Mouse (Mus musculus): ENCODE measurements around the gene Dffa. TPM values are rescaled to one million over a fixed set of nuclear protein-coding genes. Genes with fewer than 3 reads are reported as not detected.
A peak's percentile ranks its signal among the peaks of the same experiment; 100 is the strongest.
"Not testable (repeated sequence)": the region's sequence is repeated elsewhere in the genome, so short reads cannot be mapped to it uniquely, and the experiment has no call there.

Gene Dffa
- total RNA-seq, 1 experiment from 2014 or later: 10.0 TPM

DNA sequence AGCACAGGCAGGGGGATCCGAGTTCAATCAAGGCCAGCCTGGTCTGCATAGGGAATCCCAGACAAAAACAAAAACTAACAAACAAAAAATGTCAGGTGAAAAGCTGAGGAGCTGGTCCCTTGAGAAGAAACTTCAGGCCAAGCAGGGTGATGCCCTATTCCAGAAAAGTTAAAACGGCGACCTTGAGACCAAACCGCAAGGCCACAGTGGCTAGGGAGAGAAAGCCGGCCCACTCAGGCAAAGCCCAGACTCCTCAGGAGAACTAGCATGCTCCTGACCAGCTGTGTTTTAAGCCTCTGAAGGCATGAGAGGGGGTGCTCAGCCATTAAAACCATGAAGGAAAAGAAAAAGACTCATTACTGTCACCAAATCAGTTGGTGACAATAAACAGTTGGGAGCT, 18.6 kb upstream of the Dffa start:
- ATAC-seq (replicated peaks; ENCODE audit: insufficient number of reproducible peaks, low FRiP score, low TSS enrichment, poor library complexity, severe bottlenecking): no peak

DNA sequence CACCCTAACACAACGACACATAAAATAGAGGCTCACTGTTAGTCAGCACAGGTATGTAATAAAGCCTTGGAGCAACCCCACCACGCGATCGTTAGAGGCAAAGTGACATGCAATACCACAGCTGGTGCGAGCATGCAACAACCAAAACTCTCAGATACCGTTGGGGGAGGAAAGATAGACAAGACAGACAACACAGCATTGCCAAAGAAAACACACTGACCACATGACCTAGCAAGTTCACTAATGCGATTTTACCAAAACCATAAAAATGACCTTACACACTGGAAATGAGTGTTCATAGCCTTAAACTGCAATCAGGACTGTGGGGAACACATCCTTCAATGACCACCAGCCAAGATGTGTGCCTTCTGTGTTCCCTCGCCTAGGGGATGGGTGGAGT, 12.6 kb upstream of the Dffa start:
- no peak for ATAC-seq (replicated peaks; ENCODE audit: insufficient number of reproducible peaks, low FRiP score, low TSS enrichment, poor library complexity, severe bottlenecking)

DNA sequence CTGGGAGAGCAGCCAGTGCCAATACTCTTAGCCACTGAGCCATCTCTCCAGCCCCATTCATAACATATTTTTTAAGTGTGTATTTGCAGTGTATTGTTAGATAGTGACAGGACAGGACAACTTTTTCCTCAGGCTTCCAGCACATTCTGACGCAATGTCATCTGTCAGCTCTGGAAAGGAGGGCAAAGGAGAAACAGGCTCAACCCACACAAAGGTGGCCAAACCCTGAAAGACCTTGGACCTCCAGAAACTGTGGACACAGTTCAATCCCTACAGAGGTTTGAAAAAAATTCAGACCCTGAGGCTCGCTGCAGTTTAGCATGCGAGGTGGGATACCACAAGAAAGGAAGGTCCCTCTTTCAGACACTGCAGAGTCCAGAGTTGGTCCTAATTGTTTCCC, 6.0 kb upstream of the Dffa start:
- ATAC-seq (replicated peaks; ENCODE audit: insufficient number of reproducible peaks, low FRiP score, low TSS enrichment, poor library complexity, severe bottlenecking): no peak

DNA sequence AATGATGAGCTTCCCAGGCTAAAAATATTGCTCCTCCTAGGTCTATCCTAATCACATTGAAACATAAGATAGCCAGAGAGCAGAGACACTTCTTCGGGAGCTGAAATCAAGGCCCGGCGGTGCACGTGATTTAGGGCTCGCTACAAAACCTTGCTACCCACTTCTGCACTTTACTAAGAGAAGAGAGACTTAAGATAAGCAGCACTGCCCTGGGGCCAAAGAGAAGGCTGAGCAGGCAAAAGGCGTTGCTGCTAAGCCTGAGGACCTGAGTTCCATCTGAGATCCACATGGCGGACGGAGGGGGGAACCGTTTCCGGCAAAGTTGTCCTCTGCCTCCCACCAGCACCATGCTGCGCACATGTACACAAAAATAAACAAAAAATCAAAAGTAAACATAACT, 5.4 kb upstream of the Dffa start:
- no peak for ATAC-seq (replicated peaks; ENCODE audit: insufficient number of reproducible peaks, low FRiP score, low TSS enrichment, poor library complexity, severe bottlenecking)

DNA sequence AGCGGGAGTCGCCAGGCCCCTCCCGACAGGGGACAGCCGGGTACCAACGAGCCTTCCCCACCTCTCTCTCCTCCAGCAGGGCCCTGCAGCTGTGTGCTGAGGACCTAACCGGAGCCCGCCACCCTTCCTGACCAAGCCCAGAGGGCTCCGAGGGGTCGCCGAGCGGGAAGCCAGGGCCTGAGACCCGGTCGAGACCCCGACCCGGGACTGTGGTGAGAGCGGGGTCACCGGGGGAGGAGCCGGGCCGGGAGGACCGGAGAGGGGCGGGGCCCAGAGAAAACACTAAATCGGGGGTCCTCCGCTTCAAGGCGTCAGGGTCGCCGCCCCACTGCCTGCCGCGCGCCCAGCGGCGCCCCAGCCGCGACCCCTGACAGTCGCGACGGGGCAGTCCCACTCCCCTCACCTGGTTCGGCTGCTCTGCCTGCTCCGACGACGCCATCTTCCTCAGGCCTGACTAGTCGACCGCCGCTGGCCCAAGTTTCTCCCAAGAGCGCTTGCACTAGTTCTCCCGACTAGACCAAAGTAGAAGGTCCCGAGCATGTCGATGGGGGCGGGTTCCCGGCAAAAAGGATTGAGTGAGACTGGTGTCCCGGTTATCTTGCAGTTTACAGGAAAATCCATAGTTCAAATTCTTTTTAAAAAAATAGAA, 4.5 kb upstream of the Dffa start, which contains the start of gene Pex14:
Pex14 (minus strand) TSS at position 508 of the 649 bp plus-strand sequence.
- ATAC-seq (replicated peaks; ENCODE audit: insufficient number of reproducible peaks, low FRiP score, low TSS enrichment, poor library complexity, severe bottlenecking): peak; percentile 93

DNA sequence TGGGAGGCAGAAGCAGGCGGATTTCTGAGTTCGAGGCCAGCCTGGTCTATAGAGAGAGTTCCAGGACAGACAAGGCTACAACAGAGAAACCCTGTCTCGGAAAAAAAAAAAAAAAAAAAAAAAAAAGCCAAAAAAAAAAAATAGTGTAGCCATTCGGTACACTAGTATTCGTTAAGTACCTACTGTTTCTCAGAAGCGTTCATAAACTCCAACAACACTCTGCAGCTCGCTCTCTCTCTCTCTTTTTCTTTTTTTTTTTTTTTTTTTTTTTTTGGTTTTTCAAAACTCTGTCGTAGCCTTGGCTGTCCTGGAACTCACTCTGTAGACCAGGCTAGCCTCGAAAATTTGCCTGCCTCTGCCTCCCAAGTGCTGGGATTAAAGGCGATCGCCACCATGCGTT, 3.5 kb upstream of the Dffa start:
- not testable (repeated sequence) for ATAC-seq (replicated peaks; ENCODE audit: insufficient number of reproducible peaks, low FRiP score, low TSS enrichment, poor library complexity, severe bottlenecking)

DNA sequence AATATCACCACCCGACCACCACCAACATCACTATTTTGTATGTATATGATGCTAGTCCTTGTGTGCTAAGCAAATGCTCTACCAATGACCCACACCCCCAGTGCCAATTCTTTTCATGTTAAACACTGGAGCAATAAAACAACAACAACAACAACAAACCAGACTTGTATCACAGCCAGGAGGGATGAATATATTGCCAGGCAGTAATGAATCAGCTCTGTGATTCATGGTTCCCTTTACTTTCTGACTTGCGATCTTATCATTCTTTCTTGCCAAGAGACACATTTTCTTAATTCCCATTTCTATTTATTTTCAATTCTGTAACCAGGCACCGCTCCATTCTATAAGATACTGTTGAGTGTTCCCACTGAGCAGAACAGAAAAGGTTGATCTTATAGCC, 2.5 kb upstream of the Dffa start:
- no peak for ATAC-seq (replicated peaks; ENCODE audit: insufficient number of reproducible peaks, low FRiP score, low TSS enrichment, poor library complexity, severe bottlenecking)

DNA sequence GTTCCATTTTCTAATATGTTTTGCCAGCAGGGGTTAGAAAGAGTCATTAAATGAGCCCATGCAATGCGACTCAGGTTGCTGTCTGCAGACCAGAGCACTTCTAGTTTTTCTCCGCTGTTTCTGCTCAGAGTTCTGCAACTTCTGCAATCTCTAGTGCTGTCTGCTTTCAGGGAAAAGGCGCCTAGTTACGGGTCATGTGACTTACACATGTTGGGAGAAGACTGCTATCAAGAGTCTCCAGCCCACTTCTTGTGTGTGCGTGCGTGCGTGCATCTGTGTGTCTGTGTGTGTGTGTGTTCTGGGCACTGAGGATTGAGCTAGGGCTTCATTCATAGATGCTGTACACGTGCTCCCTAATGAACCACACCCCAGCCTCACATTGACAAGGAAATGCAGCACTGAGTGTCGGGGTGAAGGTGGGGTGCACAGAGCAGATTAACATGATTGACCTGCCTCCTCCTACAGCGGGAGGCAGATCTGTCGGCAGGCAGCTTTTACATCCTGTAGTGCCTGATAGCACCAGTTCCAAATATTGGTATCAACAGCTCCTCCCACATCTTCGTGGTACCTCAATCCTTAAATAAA, 16.1 kb downstream of the Dffa start:
- ATAC-seq (replicated peaks; ENCODE audit: insufficient number of reproducible peaks, low FRiP score, low TSS enrichment, poor library complexity, severe bottlenecking): not testable (repeated sequence)

DNA sequence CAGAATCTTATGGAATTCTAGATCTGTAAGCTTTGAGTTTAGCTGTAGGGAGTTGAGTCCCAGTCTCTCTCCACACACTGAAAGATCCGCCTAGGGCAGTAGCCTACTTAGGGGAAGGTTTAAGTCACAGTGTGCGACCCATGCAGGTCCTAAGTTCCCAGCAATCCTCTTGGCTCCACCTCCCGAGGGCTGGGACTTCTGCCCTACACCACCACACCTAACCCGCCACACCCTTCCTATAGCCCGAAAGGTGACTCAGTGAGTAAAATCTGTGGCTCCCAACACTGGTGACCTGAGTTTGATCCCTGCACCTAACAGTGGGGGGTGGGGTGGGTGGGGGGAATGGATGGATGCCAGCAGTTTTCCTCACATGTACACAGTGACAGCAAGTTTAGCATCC, 19.5 kb downstream of the Dffa start:
- no peak for ATAC-seq (replicated peaks; ENCODE audit: insufficient number of reproducible peaks, low FRiP score, low TSS enrichment, poor library complexity, severe bottlenecking)

DNA sequence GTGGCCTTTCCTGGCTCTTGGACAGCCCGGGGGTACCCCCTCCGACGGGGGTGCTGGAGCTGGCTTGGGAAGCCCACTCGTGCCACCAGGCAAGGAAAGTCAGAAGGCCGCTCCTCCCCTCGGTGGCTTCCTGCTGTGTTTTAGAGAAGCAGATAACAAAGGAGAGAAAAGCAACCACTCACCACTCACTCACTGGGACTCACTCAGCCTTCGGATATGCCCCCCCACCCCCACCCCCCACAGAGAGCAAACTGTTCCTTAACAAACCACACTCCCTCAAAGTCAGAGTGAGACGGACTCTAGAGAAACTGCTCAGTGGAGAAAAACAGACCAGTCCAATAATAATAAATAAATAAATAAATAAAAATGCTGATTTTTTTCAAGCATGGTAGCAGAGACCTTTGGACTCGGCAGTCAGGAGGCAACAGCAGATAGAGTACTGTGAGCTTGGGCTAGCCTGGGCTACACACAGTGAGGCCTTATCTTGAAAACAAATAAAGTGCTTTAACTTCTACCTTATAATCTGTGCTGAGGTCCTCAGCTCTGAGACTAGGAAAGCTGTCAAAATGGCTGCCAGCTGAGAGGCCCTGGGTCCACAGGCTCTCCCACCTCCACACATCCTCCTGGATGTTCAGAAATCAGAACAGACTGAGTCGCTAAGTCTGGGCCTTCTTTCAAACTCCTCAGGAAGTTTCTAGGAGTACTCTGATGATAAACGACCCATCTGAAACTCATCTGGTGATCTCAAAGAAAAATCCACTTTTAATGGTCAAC, 21.6 kb downstream of the Dffa start:
- ATAC-seq (replicated peaks; ENCODE audit: insufficient number of reproducible peaks, low FRiP score, low TSS enrichment, poor library complexity, severe bottlenecking): no peak

DNA sequence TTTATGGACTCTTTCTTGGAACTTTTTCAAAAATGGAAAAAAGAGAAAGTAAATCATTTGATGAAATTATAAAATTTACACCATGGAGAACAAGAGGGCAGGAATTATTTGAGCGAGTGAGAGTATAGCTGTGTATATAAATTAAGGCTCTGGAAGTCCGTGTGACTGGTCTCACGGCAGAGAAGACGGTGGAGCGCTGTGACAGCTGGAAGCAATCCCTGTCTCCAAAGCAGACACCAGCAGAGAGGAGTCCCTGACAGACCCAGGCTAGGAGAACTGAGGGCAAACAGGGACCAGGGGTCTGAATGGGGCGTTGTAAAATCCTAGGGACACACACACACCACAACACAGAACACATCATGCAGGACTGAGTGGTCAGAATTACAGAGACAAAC, 22.2 kb downstream of the Dffa start:
- ATAC-seq (replicated peaks; ENCODE audit: insufficient number of reproducible peaks, low FRiP score, low TSS enrichment, poor library complexity, severe bottlenecking): no peak

DNA sequence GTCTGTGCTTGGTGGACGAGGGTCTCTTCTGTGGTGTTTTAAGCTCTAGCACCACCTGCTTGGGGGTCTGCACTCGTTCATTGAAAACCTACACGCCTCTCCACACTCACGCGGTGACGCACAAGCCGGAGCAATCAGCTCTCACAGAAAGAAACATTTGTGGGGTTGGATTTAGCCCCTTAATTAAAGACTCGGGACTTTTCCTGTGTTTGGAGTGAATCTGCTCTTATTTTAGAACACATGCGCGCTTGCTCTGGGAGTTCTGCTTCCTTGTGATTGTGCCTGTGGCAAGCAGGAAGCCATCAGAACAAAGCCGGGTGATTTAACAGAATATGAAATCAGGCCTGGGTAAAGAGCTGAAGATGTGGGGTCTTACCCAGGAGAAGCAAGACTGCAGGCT, 22.7 kb downstream of the Dffa start, which contains the start of gene Cort:
Cort (minus strand) TSS at position 101 of the 400 bp plus-strand sequence.
- ATAC-seq (replicated peaks; ENCODE audit: insufficient number of reproducible peaks, low FRiP score, low TSS enrichment, poor library complexity, severe bottlenecking): no peak

DNA sequence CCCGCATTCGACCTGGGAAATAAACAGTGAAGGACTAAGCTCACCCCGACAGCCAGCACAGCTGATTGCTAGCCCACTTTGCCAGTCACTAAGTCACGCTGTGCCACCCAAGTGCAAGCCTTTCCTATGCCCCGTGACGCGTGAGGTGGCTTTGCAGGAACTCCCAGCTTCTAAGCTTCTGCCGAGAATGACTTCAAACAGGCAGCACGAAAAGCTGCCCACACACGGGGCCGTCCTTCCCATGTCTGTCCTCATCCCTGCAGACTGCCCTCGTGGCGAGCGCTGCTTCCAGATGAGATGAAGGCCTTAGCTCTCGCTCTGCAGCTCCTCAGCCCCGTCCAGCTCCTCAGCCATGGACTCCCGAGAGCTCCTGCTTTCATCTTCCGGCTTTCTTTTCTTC, 24.5 kb downstream of the Dffa start:
- no peak for ATAC-seq (replicated peaks; ENCODE audit: insufficient number of reproducible peaks, low FRiP score, low TSS enrichment, poor library complexity, severe bottlenecking)

DNA sequence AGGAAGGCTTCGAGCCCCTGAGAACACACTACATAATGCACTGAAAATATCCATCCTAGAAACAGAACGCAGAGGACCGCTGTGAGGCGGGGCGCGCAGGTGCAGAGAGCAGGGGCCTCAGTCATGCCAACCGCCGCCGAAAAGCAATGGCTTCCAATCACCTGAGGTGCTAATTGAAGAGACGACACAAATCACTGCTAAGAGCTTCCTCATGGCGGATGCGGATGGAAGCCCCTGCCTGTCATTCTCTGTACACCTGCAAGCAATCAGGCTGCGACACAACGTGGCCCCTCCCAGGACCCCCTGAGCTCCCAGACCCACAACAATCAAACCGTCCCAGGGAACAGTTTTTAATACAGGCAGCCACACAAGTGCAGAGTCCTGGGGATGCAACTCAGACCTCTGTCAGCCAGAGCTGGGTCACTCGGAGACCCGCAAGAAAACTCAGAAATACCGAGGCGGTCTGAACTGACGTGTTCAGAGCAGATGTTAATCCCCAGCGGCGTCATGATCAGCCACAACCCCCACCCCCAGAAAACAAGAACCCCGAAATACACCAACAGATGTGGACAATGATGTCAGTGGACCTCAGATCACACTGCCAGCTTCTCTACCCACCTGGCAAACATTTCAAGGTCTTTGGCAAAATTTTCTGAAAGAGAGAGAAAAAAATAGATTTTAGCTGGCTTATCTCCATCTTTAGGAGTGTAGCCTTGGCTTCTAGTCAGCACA, 27.2 kb downstream of the Dffa start:
- no peak for ATAC-seq (replicated peaks; ENCODE audit: insufficient number of reproducible peaks, low FRiP score, low TSS enrichment, poor library complexity, severe bottlenecking)

DNA sequence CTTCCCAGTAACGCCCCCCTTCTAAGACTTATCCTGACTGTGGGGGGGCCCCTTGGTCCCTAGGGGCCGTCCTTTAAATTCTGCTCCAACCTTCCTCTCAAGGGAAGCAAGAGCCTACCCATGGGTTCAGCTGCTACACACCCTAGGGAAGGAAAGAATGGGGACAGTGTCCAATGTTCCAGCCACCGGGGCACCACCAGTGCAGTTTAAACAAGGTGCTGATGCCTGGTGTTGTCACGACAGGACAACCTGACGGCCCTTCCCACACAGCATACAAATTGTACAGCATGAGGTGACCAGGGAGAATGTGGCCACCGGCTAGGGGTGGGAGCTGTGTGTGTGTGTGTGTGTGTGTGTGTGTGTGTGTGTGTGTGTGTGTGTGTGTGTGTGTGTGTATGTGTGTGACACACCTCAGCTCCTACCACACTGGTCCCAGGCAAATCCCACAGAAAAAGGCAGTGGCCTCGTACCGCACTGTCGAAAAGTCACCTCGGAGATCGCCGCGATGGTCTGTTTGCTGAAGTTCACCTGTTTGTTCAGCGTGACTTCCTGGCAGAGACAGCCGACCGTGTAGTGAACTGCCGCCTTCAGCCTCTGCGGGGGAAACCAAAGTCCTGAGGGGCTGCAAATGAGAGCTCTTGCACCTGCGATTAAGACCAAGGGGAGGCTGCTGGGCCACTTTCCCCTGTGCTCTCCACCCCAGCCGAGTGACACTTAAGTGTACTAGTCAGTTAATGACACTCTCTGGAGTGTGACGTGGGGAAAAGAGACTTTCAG, 28.0 kb downstream of the Dffa start:
- no peak for ATAC-seq (replicated peaks; ENCODE audit: insufficient number of reproducible peaks, low FRiP score, low TSS enrichment, poor library complexity, severe bottlenecking)

DNA sequence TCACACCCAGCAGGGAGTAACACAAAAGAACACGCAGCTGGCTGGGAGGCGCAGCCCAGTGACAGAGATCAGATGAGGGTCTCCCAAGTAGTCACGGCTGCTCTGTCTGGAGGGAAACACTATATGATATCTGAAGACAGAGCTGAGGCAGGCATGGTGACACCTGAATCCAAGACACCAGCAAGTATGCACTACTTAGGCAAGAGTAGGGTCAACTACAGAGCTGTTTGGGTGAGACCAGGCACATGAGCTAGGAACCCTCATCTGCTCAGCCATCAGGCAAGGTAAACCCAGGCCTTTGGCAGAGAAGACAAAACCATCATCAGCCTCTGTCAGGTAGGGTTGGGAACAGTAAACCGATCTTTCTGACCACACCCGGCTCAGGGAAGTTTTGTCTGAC, 29.4 kb downstream of the Dffa start:
- ATAC-seq (replicated peaks; ENCODE audit: insufficient number of reproducible peaks, low FRiP score, low TSS enrichment, poor library complexity, severe bottlenecking): no peak

DNA sequence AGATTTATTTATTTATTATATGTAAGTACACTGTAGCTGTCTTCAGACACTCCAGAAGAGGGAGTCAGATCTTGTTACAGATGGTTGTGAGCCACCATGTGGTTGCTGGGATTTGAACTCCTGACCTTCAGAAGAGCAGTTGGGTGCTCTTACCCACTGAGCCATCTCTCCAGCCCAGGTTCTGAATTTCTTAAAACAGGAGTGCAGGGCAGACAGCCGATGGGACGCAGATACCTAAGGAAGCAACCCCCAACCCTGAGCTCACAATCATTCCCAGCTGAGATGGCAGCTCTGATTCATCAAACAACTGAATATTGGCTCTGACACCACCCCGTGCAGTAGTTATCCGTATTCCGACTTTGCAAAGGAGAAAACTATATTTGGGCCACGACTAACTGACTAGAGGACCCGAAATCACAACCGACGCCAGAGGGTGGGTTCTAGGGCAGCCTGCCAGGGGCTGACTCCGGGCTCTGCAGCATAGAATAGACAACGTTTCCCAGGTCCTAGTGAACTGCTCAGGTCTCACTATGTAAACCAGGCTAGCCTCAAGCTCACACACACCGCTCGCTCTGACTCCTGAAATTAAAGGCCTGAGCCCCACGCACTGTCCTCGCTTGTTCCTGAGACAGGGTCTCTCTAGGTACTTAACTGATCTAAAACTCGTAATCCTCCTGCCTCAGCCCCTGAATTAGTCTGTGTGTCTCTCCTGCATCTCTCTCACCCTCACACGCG, 32.3 kb downstream of the Dffa start:
- ATAC-seq (replicated peaks; ENCODE audit: insufficient number of reproducible peaks, low FRiP score, low TSS enrichment, poor library complexity, severe bottlenecking): no peak
